Mouse (Mus musculus) ovary, postnatal 36 days (tissue): ENCODE data around the gene Mms19.

ENCODE experiments used
- DNase-seq: peaks from one replicate; pipeline ENCODE4 v3.0.0; 2022; ENCODE audit warnings: low spot score, mixed read lengths

Gene Mms19

DNA sequence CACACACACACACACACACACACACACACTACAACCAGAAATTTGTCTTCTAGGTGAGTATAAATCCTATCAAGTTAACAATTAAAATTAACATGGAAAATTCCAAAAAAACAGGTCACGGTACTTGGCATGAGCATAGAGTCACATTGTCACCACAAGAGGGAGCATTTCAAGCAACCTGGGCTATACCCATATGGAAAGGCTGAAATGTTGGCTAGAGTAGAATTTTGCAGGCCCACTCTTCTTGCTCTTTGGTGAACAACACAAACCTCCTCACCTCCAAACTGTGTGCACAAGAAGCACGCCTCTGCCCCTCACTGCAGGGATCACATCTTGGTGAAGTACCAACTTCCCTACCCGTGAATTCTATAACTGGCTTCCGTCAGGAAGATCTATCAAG is 82.1 kb downstream of the Mms19 start:
- DNase-seq: no peak

DNA sequence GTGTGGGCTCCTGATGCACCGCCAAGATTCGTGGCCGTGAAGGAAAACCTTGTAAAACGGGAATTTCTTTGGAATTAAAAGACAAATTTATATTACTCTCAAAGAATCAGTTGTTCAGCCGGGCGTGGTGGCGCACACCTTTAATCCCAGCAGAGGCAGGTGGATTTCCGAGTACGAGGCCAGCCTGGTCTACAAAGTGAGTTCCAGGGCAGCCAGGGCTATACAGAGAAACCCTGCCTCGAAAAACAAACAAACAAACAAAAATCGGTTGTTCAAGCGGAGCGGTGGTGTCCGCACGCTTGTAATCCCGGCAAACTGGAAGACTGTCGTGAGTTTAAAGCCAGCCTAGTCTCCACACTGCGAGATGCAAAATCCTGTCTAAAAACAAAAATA is 84.6 kb downstream of the Mms19 start:
- no peak for DNase-seq

DNA sequence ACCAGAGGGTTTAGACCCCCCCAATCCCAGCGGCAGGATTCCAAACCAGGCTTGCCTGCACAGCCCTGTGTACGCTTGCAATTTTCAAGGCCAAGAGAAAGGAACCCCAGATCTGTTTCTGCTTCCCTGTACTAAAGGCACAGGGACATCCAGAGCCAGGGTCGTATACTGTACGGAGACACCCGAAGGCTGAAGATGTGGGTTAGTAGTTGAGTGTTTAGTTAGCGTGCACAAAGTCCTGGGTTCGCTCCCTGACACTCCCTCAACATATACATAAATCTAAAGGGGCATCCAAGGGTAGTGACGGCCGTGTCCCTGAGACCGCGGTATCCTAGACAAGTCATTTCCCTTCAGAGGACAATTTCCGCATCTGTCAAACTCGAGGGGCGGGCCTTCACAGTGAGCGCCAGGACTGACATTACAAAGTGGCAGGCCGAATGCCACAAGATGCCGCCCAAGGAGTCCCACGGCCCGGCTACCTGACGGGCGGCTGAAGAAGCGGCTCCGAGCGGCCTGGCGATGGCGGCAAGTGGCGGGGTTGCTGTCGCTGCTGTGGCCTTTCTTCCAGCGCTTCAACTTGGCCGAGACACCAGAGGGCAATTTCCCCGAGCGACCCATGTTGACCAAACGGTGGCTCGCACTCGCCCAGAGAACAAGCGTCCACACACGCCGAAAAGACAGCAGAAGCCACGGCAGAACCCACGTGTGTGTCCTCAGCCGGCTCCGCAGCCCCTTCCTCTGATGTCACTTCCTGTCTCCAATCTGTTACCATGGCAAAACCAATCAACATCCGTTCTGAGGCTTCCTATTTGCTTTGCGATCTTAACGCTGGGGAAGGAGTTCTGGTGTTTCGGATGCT is 85.3 kb downstream of the Mms19 start, which contains the start of gene Rrp12:
Gene Rrp12, minus strand, starts transcription at position 714 of the 859 bp plus-strand sequence.
- DNase-seq: peak; percentile 62

DNA sequence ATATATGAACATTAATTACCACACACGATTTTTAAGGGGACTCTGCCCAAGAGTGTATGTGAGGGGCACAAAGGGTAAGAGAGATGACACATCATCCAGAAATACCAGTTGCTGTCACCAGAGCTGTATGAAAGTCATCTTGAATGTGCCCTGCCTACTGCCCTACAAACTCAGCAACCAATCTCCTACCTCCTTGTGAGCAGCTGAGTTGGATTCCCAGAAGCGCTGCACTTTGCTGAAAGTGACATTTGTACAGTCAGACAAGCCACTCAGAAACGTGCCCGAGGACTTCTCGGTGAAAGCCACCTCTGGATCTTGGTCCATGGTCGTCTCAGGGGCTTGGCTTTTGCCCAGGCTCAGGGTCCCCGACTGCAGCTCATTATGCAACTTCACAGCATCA is 86.0 kb downstream of the Mms19 start:
- no peak for DNase-seq
